Mouse (Mus musculus) limb, embryonic 15.5 days (tissue): Measurements from ENCODE around the gene Gp9. TPM values are rescaled to one million over a fixed set of nuclear protein-coding genes. Genes with fewer than 3 reads are reported as not detected.

Source experiments
- ATAC-seq: fragments of 200-750 bp; cut with Nextera tagmentation; 2 replicates; pipeline ENCODE4 v1.8.0; 2017; ENCODE audit warnings: low read depth, moderate TSS enrichment; ENCODE audit not compliant: insufficient number of reproducible peaks, low FRiP score, low TSS enrichment
- H3K27ac ChIP-seq: fragments of 300-500 bp; sonication (generic); 2 replicates; pipeline ENCODE4 v1.5.1; 2015; ENCODE audit warnings: moderate library complexity, mild to moderate bottlenecking, inconsistent platforms
- H3K27me3 ChIP-seq: fragments of 300-500 bp; sonication (generic); 2 replicates; pipeline ENCODE4 v1.6.1; 2015; ENCODE audit warnings: inconsistent platforms
- H3K36me3 ChIP-seq: fragments of 300-500 bp; sonication (generic); 2 replicates; pipeline ENCODE4 v1.6.1; 2015; ENCODE audit warnings: inconsistent platforms
- H3K4me1 ChIP-seq: fragments of 300-500 bp; sonication (generic); 2 replicates; pipeline ENCODE4 v1.6.1; 2015; ENCODE audit warnings: inconsistent platforms
- H3K4me2 ChIP-seq: fragments of 300-500 bp; sonication (generic); 2 replicates; pipeline ENCODE4 v1.6.1; 2015; ENCODE audit warnings: mild to moderate bottlenecking, inconsistent platforms
- H3K4me3 ChIP-seq: fragments of 300-500 bp; sonication (generic); 2 replicates; pipeline ENCODE4 v1.5.1; 2015; ENCODE audit warnings: mild to moderate bottlenecking, inconsistent platforms
- H3K9ac ChIP-seq: fragments of 300-500 bp; sonication (generic); 2 replicates; pipeline ENCODE4 v1.6.1; 2015; ENCODE audit warnings: inconsistent platforms
- H3K9me3 ChIP-seq: fragments of 300-500 bp; sonication (generic); 2 replicates; pipeline ENCODE4 v1.6.1; 2016; ENCODE audit warnings: inconsistent platforms
- WGBS: fragments of 180-500 bp; shearing (Covaris S2); methylation state at CpG from one replicate; pipeline ENCODE4 v1.1.7; 2015; 5-methylcytosine and 5-hydroxymethylcytosine counted together
- polyA plus RNA-seq: library from polyadenylated mRNA; unstranded; fragments of >200 nt; fragmentation: Nextera tagmentation; extraction: Ambion mirVana; gene quantifications from 2 replicates; pipeline ENCODE4 v1.2.1, GENCODE M21; 2015

Gp9 gene
- polyA plus RNA-seq, result 0.97 and 1.3 TPM in 2 replicates

DNA sequence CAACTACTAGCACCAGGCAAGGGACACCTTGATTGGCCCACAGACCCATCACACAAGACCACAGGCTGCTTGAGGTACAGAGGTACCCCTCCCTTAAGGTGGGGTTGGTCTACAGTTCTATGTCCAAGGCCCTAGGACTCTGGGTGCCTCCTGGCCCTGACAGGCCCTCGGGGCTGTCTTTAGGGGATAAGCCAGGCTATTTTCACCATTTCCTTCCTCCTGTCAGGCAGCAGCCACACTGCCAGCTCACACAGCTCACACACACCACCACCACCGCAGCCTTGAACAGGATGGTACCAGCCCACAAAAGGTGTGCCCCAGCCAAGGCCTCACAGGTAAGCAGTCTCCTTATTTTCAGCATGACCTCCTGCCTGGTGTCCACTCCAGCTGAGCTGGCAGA is at the start of gene Gp9:
Gene Gp9, plus strand, starts transcription at position 231 of the 400 bp plus-strand sequence.
- no peak within 1 kb of the TSS for H3K4me2 ChIP-seq
- H3K9me3 ChIP-seq, result no peaks in the 10 kb centered on the region
- 61% methylated on average over 2 of the region's 2 CpGs for WGBS
- no peaks in the 10 kb centered on the region for H3K36me3 ChIP-seq
- no peak within 1 kb of the TSS; the same call in 1 of the 2 replicates for H3K9ac ChIP-seq
- 0 out of 2 replicates have a peak within 1 kb of the TSS, but pooled peaks have one; percentile 11 for H3K27ac ChIP-seq
- H3K4me1 ChIP-seq, result peaks cover 13% of the 10 kb centered on the region
- H3K4me3 ChIP-seq, result no peak within 1 kb of the TSS
- H3K27me3 ChIP-seq, result no peaks in the 10 kb centered on the region
- no peak for ATAC-seq

DNA sequence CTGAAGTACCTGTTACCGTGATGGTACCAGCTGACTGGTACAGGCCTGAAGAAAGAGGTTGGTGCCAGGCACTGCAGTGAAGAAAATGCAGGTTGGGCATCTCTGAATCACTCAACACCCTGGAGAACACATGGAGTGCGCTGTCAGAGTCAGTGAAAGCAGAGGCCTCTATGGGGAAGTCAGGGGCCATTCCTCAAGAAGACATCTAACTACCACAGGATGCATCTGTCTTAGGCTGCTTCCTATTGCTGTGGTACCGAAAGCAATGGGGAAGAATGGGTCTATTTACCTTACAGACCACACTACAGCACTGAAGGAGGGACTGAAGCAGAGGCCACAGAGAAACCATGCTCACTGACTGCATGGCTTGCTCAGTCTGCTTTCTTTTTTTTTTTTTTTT is 49.8 kb upstream of the Gp9 start:
- no peaks in the 10 kb centered on the region for H3K36me3 ChIP-seq
- no peaks in the 10 kb centered on the region for H3K9me3 ChIP-seq
- H3K4me3 ChIP-seq, result no peak overlapping the region
- H3K4me1 ChIP-seq, result peaks cover 29% of the 10 kb centered on the region
- 61% methylated on average over 3 of the region's 3 CpGs for WGBS
- H3K27ac ChIP-seq, result no peak overlapping the region
- no peak for ATAC-seq
- H3K9ac ChIP-seq, result no peak overlapping the region
- peaks cover 55% of the 10 kb centered on the region for H3K27me3 ChIP-seq
- H3K4me2 ChIP-seq, result no peak overlapping the region

DNA sequence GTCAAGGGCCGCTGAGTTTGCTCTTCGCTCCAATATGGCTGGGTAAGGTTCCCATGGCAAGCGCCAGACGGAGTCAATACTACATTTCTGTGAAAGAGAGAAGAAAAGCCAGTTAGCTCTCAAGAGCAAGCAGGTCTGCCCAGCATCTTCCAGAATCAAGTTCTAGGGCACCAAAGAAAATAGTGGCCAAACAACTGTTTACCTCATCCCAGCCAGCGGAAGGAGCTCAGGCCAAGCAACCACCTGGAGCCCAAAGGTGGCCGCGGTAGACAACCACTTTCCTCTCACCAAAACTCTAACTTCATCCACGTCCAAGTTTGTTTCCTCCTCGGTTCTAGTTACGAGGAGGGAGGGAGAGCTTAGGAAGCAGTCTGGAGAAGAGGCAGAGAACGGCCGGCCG is 47.7 kb upstream of the Gp9 start:
- peaks cover 75% of the 10 kb centered on the region for H3K27me3 ChIP-seq
- ATAC-seq, result no peak
- H3K4me2 ChIP-seq, result peak overlapping the region; percentile 97
- H3K4me1 ChIP-seq, result peaks cover 34% of the 10 kb centered on the region
- H3K27ac ChIP-seq, result no peak overlapping the region
- H3K4me3 ChIP-seq, result peak overlapping the region; percentile 52
- H3K9ac ChIP-seq, result no peak overlapping the region
- no peaks in the 10 kb centered on the region for H3K9me3 ChIP-seq
- WGBS, result 17% methylated on average over 13 of the region's 13 CpGs
- H3K36me3 ChIP-seq, result no peaks in the 10 kb centered on the region

DNA sequence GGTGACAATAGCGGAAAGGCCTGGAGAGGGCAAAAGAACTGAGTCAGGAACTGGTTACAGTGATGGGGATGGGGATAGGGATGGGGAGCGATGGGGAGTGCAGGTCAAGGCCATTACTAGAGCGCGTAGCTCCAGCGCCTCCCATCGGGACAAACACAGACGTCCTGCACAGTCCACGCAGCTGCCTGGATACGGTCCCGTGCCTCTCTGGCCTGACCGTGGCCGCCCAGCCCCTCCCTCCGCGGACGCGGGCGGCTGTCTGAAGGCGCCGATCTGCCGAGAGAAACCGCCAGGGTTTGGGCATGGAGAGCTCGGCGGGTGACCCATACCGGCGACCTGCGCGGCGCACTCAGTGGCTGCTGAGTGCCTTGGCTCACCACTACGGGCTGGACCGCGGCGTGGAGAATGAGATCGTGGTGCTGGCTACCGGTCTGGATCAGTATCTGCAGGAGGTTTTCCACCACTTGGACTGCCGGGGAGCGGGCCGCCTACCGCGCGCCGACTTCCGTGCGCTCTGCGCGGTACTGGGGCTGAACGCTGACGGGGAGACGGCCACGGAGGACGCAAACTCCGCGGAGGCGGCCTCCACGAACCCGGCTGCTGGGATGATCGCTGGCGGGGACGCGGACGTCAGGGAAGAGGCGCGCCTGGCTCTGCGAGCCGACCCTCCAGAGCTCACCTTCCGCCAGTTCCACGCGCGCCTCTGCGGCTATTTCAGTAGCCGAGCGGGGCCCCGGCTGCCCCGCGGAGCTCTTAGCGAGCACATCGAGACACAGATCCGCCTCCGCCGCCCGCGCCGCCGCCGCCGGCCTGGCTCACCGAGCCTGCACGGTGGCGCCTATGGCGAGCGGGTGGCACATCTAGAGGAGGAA is 47.0 kb upstream of the Gp9 start, which contains the start of gene Efcc1:
Gene Efcc1, plus strand, starts transcription at position 279 of the 872 bp plus-strand sequence.
- Histone ChIP-seq H3K27ac (no peak within 1 kb of the TSS), H3K4me3 (peak within 1 kb of the TSS; percentile 52), H3K9me3 (no peaks in the 10 kb centered on the region), H3K9ac (peak within 1 kb of the TSS; percentile 42), H3K36me3 (no peaks in the 10 kb centered on the region), H3K27me3 (peaks cover 80% of the 10 kb centered on the region), H3K4me2 (peak within 1 kb of the TSS; percentile 97), H3K4me1 (peaks cover 34% of the 10 kb centered on the region)
- 0% methylated on average over 89 of the region's 90 CpGs for WGBS
- no peak; the same call in 1 of the 2 replicates for ATAC-seq

DNA sequence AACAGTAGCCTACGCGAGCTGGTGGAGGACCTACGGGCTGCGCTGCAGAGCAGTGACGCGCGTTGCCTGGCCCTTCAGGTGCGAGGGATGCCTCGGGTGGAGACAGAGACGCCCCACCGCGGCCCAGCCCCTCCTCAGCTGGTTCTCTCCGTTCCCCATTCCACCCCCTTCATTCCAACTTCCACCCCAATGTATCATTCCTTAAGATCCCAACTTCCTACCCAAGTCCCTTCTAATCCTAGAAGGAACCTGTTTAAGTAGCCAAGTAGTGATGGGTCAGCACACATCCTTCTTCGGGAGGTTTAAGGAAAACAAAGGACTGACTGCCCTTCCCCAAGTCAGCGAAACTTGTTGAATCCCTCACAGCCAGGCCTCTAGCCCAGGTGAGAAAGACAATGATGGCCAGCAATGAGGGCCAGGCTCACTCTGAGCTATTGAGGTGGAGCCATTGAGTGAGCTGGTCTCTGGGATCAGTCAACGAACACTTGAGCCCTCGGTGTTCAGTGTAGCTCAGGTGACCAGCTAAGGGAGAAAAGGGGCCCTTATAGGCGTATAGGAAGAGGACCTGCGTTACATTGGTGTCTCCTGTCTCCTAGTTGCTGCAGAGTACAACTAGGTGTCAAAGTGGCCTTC is 46.3 kb upstream of the Gp9 start:
- no peak for ATAC-seq
- Histone ChIP-seq H3K27ac (no peak overlapping the region), H3K4me2 (peak overlapping the region; percentile 97), H3K36me3 (no peaks in the 10 kb centered on the region), H3K9ac (peak overlapping the region; percentile 42; the same call in 1 of the 2 replicates), H3K9me3 (no peaks in the 10 kb centered on the region), H3K27me3 (peaks cover 77% of the 10 kb centered on the region), H3K4me1 (peaks cover 34% of the 10 kb centered on the region), H3K4me3 (peak overlapping the region; percentile 52)
- 2% methylated on average over 19 of the region's 19 CpGs for WGBS

DNA sequence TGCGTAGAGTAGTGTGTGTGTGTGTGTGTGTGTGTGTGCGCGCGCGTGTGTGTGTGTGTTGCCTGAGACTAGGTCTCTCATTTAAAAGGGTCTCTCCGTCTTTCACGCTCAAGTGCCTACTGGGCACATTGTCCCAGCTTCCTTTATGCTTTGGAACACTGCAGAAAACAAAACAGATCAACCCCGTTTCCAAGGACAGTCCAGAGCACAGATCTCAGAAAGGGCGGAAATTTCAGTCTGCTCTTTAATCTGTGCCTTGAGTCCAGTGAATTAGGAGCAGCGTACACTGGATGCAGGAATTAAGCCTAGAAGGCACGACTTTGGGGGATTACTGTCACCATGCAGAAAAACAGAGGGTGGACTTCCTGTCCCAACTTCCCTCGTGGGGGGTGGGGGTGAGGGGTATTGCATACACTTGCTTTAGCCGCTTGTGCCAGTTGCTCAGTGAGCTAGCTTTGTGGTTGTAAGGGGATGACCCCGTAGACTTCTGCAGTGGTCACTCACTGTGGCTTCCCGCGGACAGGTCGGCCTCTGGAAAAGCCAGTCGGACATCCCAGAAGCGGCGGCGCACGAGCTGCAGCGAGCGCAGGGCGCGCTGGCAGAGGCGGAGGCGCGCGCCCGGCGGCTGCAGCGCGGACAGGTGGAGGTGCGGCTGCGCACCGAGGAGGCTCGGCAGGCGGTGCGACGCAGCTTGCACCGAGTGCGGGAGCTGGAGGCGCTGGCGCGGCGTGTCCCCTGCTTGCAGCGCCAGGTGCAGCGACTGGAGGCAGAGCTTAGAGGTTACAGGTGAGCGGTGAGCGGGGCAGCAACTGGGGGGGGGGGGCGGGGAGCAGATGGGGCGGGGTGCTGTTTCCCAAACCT is 45.5 kb upstream of the Gp9 start:
- H3K27ac ChIP-seq, result no peak overlapping the region
- ATAC-seq, result no peak
- H3K4me1 ChIP-seq, result peaks cover 34% of the 10 kb centered on the region
- no peaks in the 10 kb centered on the region for H3K36me3 ChIP-seq
- 3% methylated on average over 50 of the region's 53 CpGs for WGBS
- H3K27me3 ChIP-seq, result peaks cover 76% of the 10 kb centered on the region
- no peaks in the 10 kb centered on the region for H3K9me3 ChIP-seq
- peak overlapping the region; percentile 97 for H3K4me2 ChIP-seq
- no peak overlapping the region; the same call in 1 of the 2 replicates for H3K9ac ChIP-seq
- H3K4me3 ChIP-seq, result peak overlapping the region; percentile 35

DNA sequence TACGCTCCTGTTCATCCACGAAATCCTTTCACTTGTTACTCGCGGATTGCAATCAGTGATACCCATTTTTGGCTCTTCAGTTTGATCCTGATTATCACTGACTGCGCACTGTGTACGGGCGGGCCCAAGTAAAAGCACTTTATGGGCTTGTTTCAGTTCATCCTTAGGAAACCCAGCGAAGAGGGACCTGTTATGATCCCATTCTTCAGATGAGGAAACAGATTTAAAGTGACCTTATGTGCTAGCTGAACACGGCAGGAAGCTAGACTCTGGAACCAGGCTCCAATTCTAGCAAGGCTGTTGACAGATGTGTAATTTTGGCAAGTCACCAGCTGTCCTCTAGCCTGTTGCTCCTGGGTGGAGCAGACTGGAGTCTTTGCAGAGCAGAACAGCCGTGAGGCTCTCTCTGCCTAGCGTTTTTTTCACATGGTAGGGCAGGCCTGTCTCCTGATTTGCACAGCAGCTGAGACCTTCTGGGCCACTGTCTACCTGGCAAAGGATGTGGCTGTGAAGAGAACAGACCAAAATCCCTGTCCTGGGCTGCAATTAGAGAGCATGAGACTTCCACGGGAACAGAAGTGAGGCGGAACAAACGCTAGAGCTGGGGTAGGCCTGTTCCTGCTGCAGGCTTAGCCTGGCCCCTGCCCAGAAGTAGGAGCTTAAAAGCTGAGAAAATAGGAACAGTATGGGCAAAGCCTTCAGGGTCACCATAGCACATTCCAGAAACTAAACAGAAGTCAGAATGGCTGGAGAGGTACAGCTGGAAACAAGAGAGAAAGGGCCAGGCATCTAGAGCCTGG is 44.5 kb upstream of the Gp9 start:
- peaks cover 34% of the 10 kb centered on the region for H3K4me1 ChIP-seq
- ATAC-seq, result no peak
- H3K4me2 ChIP-seq, result peak overlapping the region; percentile 62; the same call in 1 of the 2 replicates
- H3K27ac ChIP-seq, result no peak overlapping the region
- H3K9me3 ChIP-seq, result no peaks in the 10 kb centered on the region
- H3K9ac ChIP-seq, result no peak overlapping the region
- H3K4me3 ChIP-seq, result peak overlapping the region; percentile 35; the same call in 1 of the 2 replicates
- WGBS, result 29% methylated on average over 14 of the region's 14 CpGs
- no peaks in the 10 kb centered on the region for H3K36me3 ChIP-seq
- peaks cover 70% of the 10 kb centered on the region for H3K27me3 ChIP-seq

DNA sequence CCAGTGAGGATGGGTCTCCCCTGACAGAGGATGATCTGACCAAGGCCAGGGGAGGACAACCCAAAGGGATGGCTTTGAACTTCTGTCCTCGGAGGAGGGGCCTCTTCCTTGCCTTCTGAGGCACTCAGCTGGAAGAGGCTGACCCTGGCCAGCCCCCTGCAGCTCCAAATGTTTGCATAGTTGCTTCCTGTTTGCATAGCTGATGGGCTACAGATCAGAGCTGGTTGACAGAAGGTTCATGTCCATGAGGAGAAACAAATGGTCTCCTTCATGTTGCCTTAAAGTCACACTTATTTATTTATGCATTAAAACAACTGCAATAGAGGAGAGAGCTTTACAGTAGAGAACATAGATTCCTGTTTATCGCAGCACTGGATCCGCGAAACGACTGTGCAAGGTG is 43.7 kb upstream of the Gp9 start:
- Histone ChIP-seq H3K4me2 (no peak overlapping the region), H3K9ac (no peak overlapping the region), H3K27me3 (peaks cover 65% of the 10 kb centered on the region), H3K36me3 (no peaks in the 10 kb centered on the region), H3K27ac (no peak overlapping the region), H3K4me1 (peaks cover 34% of the 10 kb centered on the region), H3K4me3 (no peak overlapping the region), H3K9me3 (no peaks in the 10 kb centered on the region)
- 76% methylated on average over 5 of the region's 5 CpGs for WGBS
- ATAC-seq, result no peak

DNA sequence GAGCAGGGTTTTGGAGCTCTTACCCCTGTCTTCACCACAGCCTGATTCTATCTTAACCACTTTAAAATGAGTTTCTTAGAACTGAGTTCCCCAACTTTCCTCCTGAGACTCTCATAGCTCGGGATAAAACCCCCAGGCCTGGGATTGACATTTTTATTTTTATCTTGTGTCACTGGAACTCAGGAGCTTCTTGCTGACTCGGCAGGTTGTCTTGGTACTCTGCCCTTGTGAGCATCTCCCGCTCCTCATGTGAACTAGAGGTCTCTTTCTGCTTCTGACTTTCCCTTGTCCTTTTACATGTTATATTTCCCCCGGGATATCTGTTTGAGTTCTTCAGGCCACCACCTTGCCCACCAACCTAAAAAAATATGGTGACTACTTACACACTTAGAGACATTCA is 40.9 kb upstream of the Gp9 start:
- Histone ChIP-seq H3K27ac (no peak overlapping the region), H3K27me3 (peaks cover 37% of the 10 kb centered on the region), H3K36me3 (no peaks in the 10 kb centered on the region), H3K9ac (no peak overlapping the region), H3K4me2 (no peak overlapping the region), H3K9me3 (no peaks in the 10 kb centered on the region), H3K4me3 (no peak overlapping the region), H3K4me1 (peaks cover 15% of the 10 kb centered on the region)
- ATAC-seq, result no peak
- WGBS, result 71% methylated on average over 4 of the region's 4 CpGs

DNA sequence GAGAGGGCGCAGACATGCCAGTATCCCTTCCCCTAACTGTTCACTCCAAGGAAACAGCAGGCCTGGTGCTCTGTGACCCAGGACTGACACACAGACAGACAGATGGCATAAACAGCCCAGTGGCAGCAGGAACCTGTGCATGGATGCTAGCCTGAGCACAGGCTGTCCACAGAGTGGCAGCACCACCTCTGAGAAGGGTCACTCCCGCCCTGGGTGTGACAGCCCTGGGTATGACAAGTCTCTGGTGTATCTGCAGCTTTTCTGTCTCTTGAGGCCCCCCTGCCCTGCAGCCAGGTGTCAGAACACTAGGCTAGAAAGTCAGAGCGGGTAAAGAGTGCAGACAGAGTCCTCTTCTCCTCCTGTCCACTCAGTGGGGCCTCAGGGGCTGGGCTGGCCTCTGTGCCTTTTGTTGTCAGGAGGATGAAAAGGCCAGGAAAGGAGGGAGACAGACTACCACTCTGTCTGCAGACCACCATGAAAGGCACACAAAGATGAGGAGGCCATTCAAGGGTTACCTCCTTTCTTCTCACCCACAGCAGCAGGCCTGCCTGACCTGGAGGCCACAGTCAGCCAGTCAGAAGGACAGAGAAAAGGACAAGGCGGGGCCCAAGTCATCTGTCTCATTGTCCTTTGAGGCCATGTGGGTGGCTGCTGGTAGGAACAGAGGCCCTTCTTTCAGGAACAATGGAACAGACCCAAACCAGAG is 39.8 kb upstream of the Gp9 start:
- peaks cover 26% of the 10 kb centered on the region for H3K27me3 ChIP-seq
- H3K9ac ChIP-seq, result no peak overlapping the region
- H3K4me2 ChIP-seq, result no peak overlapping the region
- no peaks in the 10 kb centered on the region for H3K36me3 ChIP-seq
- 76% methylated on average over 4 of the region's 4 CpGs for WGBS
- H3K4me3 ChIP-seq, result no peak overlapping the region
- no peaks in the 10 kb centered on the region for H3K9me3 ChIP-seq
- H3K4me1 ChIP-seq, result peaks cover 5% of the 10 kb centered on the region
- H3K27ac ChIP-seq, result no peak overlapping the region
- no peak for ATAC-seq
